Mouse (Mus musculus) liver, embryonic 16.5 days (tissue): ENCODE results near the gene Lmf2. TPM values are rescaled to one million over a fixed set of nuclear protein-coding genes. Genes with fewer than 3 reads are reported as not detected.

Experiments used
- microRNA-seq: library from miRNA; unstranded; fragments of <30 nt; microRNA quantifications from one replicate; pipeline ENCODE4, GENCODE M21; 2016
- polyA plus RNA-seq: library from polyadenylated mRNA; unstranded; fragments of >200 nt; fragmentation: Nextera tagmentation; extraction: Ambion mirVana; gene quantifications from 2 replicates; pipeline ENCODE4 v1.2.1, GENCODE M21; 2015

Gene Lmf2
- polyA plus RNA-seq, 1 experiment from 2014 or later: 34.4 TPM

Small RNAs within 50 kb of the gene (microRNA-seq; reads per million reads assigned to microRNA genes)
- 1.2 reads per million for gene Mir6959

Other genes starting within 250 kb of the Lmf2 start
- gene Tubgcp6, start 232.5 kb downstream of the Lmf2 start, polyA plus RNA-seq: 5.8 and 6.3 TPM in 2 replicates
- gene Hdac10, start 227.0 kb downstream of the Lmf2 start, polyA plus RNA-seq: 8.2 and 9.7 TPM in 2 replicates
- 1.1 and 1.9 TPM in 2 replicates for gene Mapk12, start 215.0 kb downstream of the Lmf2 start, polyA plus RNA-seq
- 0.83 and 0.97 TPM in 2 replicates for gene Mapk11, start 206.0 kb downstream of the Lmf2 start, polyA plus RNA-seq
- 26.2 and 31.9 TPM in 2 replicates for gene Plxnb2, start 174.9 kb downstream of the Lmf2 start, polyA plus RNA-seq
- gene Dennd6b, start 159.2 kb downstream of the Lmf2 start, polyA plus RNA-seq: 2.7 and 3.8 TPM in 2 replicates
- gene Ppp6r2, start 144.1 kb downstream of the Lmf2 start, polyA plus RNA-seq: 15.5 and 16.4 TPM in 2 replicates
- gene Sbf1, start 40.3 kb downstream of the Lmf2 start, polyA plus RNA-seq: 20.7 and 23.1 TPM in 2 replicates
- gene Adm2, start 32.9 kb downstream of the Lmf2 start, polyA plus RNA-seq: 1.9 and 2.6 TPM in 2 replicates
- 8.6 and 8.9 TPM in 2 replicates for gene Miox, start 21.3 kb downstream of the Lmf2 start, polyA plus RNA-seq
- 100 and 103 TPM in 2 replicates for gene Ncaph2, start 60 bp upstream of the Lmf2 start, polyA plus RNA-seq
- 2.9 and 3.1 TPM in 2 replicates for gene Sco2, start 18.2 kb upstream of the Lmf2 start, polyA plus RNA-seq
- gene Tymp, start 21.4 kb upstream of the Lmf2 start, polyA plus RNA-seq: 0.32 and 0.39 TPM in 2 replicates
- gene Odf3b, start 23.6 kb upstream of the Lmf2 start, polyA plus RNA-seq: 0.73 and 0.76 TPM in 2 replicates
- not detected in 2 replicates for gene Klhdc7b, start 29.3 kb upstream of the Lmf2 start, polyA plus RNA-seq
- gene Syce3, start 54.8 kb upstream of the Lmf2 start, polyA plus RNA-seq: not detected in 2 replicates
- gene Cpt1b, start 70.2 kb upstream of the Lmf2 start, polyA plus RNA-seq: 3.7 and 4.5 TPM in 2 replicates
- 2.0 TPM in 2 replicates for gene C730034F03Rik, start 73.9 kb upstream of the Lmf2 start, polyA plus RNA-seq
- 0.14 and 0.19 TPM in 2 replicates for gene Gm44502, start 74.0 kb upstream of the Lmf2 start, polyA plus RNA-seq
- gene Chkb, start 74.2 kb upstream of the Lmf2 start, polyA plus RNA-seq: 25.8 and 27.5 TPM in 2 replicates
- 0.26 TPM in 1 of 2 replicates, not detected in the other for gene Mapk8ip2, start 98.3 kb upstream of the Lmf2 start, polyA plus RNA-seq
- gene Arsa, start 121.8 kb upstream of the Lmf2 start, polyA plus RNA-seq: 4.3 and 5.0 TPM in 2 replicates
- 0.20 and 0.33 TPM in 2 replicates for gene Shank3, start 144.0 kb upstream of the Lmf2 start, polyA plus RNA-seq
- gene Acr, start 212.7 kb upstream of the Lmf2 start, polyA plus RNA-seq: not detected in 2 replicates
- 4.3 and 4.8 TPM in 2 replicates for gene Rabl2, start 236.3 kb upstream of the Lmf2 start, polyA plus RNA-seq